Mouse (Mus musculus): ENCODE results near the gene Btbd3. TPM values are rescaled to one million over a fixed set of nuclear protein-coding genes. Genes with fewer than 3 reads are reported as not detected.

Gene Btbd3
- total and polyA plus RNA-seq, 3 experiments = 0.11 TPM; not detected in 2

DNA sequence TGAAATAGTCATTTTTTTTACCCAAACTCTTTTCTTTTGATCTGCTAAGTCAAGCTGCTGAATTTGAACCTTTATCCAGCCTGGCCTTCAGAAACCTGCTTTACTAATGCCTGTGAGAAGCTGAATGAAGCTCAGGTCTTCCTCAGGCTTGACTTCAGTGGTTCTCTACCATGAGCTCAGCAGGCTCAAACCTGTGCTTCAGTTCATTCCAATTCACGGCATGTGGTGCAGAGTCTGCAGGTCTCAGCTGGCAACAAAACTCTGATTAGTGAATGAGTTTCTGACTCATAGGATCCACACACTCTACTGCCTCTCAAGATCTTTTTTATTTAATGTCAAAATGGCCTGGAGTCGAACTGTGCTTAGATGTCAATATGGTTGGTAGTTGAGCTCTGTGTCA is 292.6 kb downstream of the Btbd3 start:
- H3K9me3 ChIP-seq (replicated peaks) = peaks cover 12% of the 10 kb centered on the region
- TF ChIP-seq GATA1 (IDR thresholded peaks at IDR 0.05; ENCODE audit: borderline replicate concordance, low read length) (no peak), CTCF (IDR thresholded peaks at IDR 0.05; ENCODE audit: low read depth, low read length) (no peak), TAL1 (conservative IDR thresholded peaks at IDR 0.05; ENCODE audit: low read depth, low read length) (no peak), POLR2AphosphoS5 (IDR thresholded peaks at IDR 0.05; ENCODE audit: insufficient replicate concordance, low read depth, low read length) (no peak), GATA2 (IDR thresholded peaks at IDR 0.05; ENCODE audit: borderline replicate concordance, low read depth, low read length) (no peak)
- DNase-seq (ENCODE audit: low spot score) = no peak
- H3K36me3 ChIP-seq (replicated peaks) = no peaks in the 10 kb centered on the region
- no peaks in the 10 kb centered on the region for H3K4me1 ChIP-seq (ENCODE audit: insufficient read depth, low read depth, low read length)
- no peak for ATAC-seq (ENCODE audit: extremely low read depth, insufficient number of reproducible peaks, low FRiP score, poor library complexity, severe bottlenecking)
- no peak overlapping the region for H3K4me3 ChIP-seq (ENCODE audit: low read depth, low read length)
- H3K27me3 ChIP-seq (ENCODE audit: insufficient read depth, low read length) = no peaks in the 10 kb centered on the region

DNA sequence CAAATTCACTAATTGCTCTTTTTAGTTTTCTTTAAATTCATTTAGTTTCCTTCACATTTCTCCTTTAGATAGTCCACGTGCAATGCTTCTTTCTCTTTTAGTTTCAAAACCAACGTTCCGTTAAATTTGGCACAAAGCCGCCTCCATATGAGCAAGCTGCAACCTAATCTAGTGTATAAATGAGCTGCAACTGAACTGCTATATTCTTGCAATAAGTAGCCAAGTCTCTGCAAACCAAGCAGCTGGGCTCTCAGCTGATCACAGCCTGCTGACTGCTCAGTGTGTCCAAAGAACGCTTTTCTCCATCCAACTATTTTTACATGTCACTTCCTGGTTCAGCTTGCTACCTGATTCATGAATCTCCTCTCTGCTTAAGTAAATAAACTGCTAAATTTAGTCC is 295.2 kb downstream of the Btbd3 start:
- Histone ChIP-seq H3K4me1 (ENCODE audit: insufficient read depth, low read depth, low read length) (no peaks in the 10 kb centered on the region), H3K9me3 (replicated peaks) (peaks cover 17% of the 10 kb centered on the region), H3K4me3 (ENCODE audit: low read depth, low read length) (no peak overlapping the region), H3K36me3 (replicated peaks) (no peaks in the 10 kb centered on the region), H3K27me3 (ENCODE audit: insufficient read depth, low read length) (no peaks in the 10 kb centered on the region)
- DNase-seq (ENCODE audit: low spot score) (no peak), ATAC-seq (ENCODE audit: extremely low read depth, insufficient number of reproducible peaks, low FRiP score, poor library complexity, severe bottlenecking) (no peak)
- TF ChIP-seq GATA1 (IDR thresholded peaks at IDR 0.05; ENCODE audit: borderline replicate concordance, low read length) = no peak
- no peak for TF ChIP-seq POLR2AphosphoS5 (IDR thresholded peaks at IDR 0.05; ENCODE audit: insufficient replicate concordance, low read depth, low read length)
- TF ChIP-seq TAL1 (conservative IDR thresholded peaks at IDR 0.05; ENCODE audit: low read depth, low read length) = no peak
- no peak for TF ChIP-seq CTCF (IDR thresholded peaks at IDR 0.05; ENCODE audit: low read depth, low read length)
- no peak for TF ChIP-seq GATA2 (IDR thresholded peaks at IDR 0.05; ENCODE audit: borderline replicate concordance, low read depth, low read length)

DNA sequence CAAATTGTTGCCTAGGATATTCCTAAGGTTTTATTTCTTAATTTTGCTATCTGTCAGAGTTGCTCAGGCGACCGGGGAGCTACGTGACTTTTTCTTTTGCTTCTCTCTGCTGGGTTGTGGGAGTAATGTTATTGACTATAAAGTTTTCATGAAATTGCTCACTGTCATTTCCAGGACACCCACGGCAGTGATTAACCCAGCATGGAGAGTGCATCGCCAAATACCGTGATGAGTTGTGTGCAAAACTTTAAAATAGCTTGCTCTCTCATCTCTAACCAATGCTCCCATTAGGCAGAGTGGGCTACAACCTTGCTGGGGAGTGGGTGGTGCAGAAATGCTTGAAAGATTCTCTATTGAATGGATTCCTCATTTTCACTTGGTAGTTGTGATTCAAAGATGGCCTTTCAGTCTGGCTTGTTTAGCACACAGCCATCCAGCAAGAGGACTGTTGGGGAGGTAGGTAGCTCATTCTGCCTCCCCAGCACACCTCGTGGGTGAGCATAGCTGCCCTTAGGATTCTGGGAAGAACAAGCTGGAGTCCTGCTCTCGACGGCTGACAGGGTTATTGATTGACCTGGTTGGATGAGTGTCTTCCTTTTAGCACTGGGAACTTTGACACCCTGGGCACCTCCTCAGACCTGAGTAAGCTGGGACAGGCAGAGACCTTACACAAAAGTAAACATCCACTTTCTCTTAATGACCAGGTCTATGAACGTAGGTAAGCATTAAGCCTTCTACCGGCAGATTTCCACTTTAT is 298.9 kb downstream of the Btbd3 start:
- Histone ChIP-seq H3K4me1 (ENCODE audit: insufficient read depth, low read depth, low read length) (no peaks in the 10 kb centered on the region), H3K9me3 (replicated peaks) (peaks cover 9% of the 10 kb centered on the region), H3K27me3 (ENCODE audit: insufficient read depth, low read length) (no peaks in the 10 kb centered on the region), H3K36me3 (replicated peaks) (no peaks in the 10 kb centered on the region), H3K4me3 (ENCODE audit: low read depth, low read length) (no peak overlapping the region)
- DNase-seq (ENCODE audit: low spot score) (no peak), ATAC-seq (ENCODE audit: extremely low read depth, insufficient number of reproducible peaks, low FRiP score, poor library complexity, severe bottlenecking) (no peak)
- TF ChIP-seq GATA2 (IDR thresholded peaks at IDR 0.05; ENCODE audit: borderline replicate concordance, low read depth, low read length) (no peak), TAL1 (conservative IDR thresholded peaks at IDR 0.05; ENCODE audit: low read depth, low read length) (no peak), GATA1 (IDR thresholded peaks at IDR 0.05; ENCODE audit: borderline replicate concordance, low read length) (no peak), POLR2AphosphoS5 (IDR thresholded peaks at IDR 0.05; ENCODE audit: insufficient replicate concordance, low read depth, low read length) (no peak), CTCF (IDR thresholded peaks at IDR 0.05; ENCODE audit: low read depth, low read length) (no peak)

DNA sequence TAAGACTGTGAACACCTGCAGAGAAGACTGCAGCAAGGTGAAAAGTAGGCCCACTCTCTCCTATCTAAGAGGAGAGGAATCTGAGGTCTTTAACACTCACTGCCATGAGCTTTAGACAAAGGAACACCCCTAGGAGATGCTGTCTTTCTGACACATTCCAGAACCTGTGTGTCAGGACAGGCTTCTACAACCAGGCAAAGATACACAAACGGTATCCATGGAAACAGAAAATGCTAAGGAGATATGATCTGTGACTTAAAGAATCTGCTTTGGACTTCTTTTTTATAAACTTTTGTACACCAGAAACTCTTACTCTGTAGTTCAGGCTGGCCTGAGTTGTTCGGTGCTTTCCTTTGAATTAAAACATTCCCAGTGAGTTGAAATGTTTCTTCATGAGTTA is 329.6 kb downstream of the Btbd3 start:
- no peak for DNase-seq (ENCODE audit: low spot score)
- Histone ChIP-seq H3K27me3 (ENCODE audit: insufficient read depth, low read length) (no peaks in the 10 kb centered on the region), H3K9me3 (replicated peaks) (peaks cover 16% of the 10 kb centered on the region), H3K36me3 (replicated peaks) (no peaks in the 10 kb centered on the region), H3K4me1 (ENCODE audit: insufficient read depth, low read depth, low read length) (no peaks in the 10 kb centered on the region), H3K4me3 (ENCODE audit: low read depth, low read length) (no peak overlapping the region)
- ATAC-seq (ENCODE audit: extremely low read depth, insufficient number of reproducible peaks, low FRiP score, poor library complexity, severe bottlenecking) = no peak
- TF ChIP-seq GATA2 (IDR thresholded peaks at IDR 0.05; ENCODE audit: borderline replicate concordance, low read depth, low read length) = no peak
- no peak for TF ChIP-seq POLR2AphosphoS5 (IDR thresholded peaks at IDR 0.05; ENCODE audit: insufficient replicate concordance, low read depth, low read length)
- no peak for TF ChIP-seq TAL1 (conservative IDR thresholded peaks at IDR 0.05; ENCODE audit: low read depth, low read length)
- TF ChIP-seq CTCF (IDR thresholded peaks at IDR 0.05; ENCODE audit: low read depth, low read length) = no peak
- no peak for TF ChIP-seq GATA1 (IDR thresholded peaks at IDR 0.05; ENCODE audit: borderline replicate concordance, low read length)

DNA sequence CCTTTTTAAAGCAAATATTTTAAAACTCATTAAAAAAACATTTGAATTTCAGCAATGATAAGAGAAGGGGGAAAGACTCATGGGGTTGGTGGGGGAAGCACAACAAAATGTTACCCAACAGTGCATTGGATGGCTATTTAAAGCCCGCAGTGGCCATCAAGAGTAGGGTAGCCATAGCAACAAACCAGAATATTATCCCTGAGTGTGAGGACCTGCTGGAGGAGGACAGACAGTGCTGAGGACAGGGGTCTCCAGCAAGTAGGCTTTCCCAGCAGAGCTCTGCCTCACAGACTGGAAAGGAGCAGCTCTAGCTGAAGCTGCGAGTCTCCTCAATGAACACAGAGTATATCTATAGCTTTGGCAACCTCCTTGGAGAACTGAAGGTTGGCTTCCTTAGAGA is 331.0 kb downstream of the Btbd3 start:
- H3K9me3 ChIP-seq (replicated peaks) = peaks cover 12% of the 10 kb centered on the region
- no peaks in the 10 kb centered on the region for H3K36me3 ChIP-seq (replicated peaks)
- ATAC-seq (ENCODE audit: extremely low read depth, insufficient number of reproducible peaks, low FRiP score, poor library complexity, severe bottlenecking) (no peak), DNase-seq (ENCODE audit: low spot score) (no peak)
- no peaks in the 10 kb centered on the region for H3K4me1 ChIP-seq (ENCODE audit: insufficient read depth, low read depth, low read length)
- TF ChIP-seq TAL1 (conservative IDR thresholded peaks at IDR 0.05; ENCODE audit: low read depth, low read length) (no peak), POLR2AphosphoS5 (IDR thresholded peaks at IDR 0.05; ENCODE audit: insufficient replicate concordance, low read depth, low read length) (no peak), CTCF (IDR thresholded peaks at IDR 0.05; ENCODE audit: low read depth, low read length) (no peak), GATA1 (IDR thresholded peaks at IDR 0.05; ENCODE audit: borderline replicate concordance, low read length) (no peak), GATA2 (IDR thresholded peaks at IDR 0.05; ENCODE audit: borderline replicate concordance, low read depth, low read length) (no peak)
- H3K4me3 ChIP-seq (ENCODE audit: low read depth, low read length) = no peak overlapping the region
- no peaks in the 10 kb centered on the region for H3K27me3 ChIP-seq (ENCODE audit: insufficient read depth, low read length)

DNA sequence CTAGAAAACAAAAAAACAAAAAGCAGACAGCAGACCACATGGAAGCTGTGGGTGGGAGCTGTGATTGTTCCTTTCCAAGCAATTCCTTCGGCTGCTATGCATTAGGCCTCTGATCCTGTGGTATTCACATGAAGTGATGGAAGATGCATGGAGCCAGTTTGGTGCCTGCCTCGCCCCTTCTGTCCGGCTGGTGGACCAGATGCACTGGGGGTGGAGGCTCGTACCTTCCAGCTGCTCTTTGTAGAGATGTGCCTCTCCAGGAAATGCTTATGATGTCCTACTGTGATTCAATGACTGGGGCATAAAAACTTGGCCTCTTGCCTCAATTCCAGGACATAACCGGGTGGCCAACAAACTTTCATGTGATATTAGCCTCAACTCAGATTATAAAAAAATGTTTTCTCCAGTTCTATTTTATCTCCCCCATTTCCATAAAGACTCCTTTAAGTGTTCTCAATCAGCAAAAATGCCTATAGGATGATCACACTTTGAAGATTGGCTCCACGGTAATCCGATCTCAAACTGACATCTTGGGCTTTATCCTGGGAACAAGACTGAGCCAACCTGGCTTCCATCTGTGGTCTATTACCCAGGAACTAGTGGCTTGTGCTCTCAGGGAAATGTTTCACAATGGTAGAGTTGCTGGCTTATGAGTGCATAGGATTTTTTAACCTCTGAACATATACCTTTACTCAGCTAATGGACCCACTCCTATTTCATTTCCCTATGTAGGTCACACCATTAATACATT is 331.6 kb downstream of the Btbd3 start:
- Histone ChIP-seq H3K27me3 (ENCODE audit: insufficient read depth, low read length) (no peaks in the 10 kb centered on the region), H3K4me3 (ENCODE audit: low read depth, low read length) (no peak overlapping the region), H3K36me3 (replicated peaks) (no peaks in the 10 kb centered on the region), H3K4me1 (ENCODE audit: insufficient read depth, low read depth, low read length) (no peaks in the 10 kb centered on the region), H3K9me3 (replicated peaks) (peaks cover 15% of the 10 kb centered on the region)
- ATAC-seq (ENCODE audit: extremely low read depth, insufficient number of reproducible peaks, low FRiP score, poor library complexity, severe bottlenecking) (no peak), DNase-seq (ENCODE audit: low spot score) (no peak)
- TF ChIP-seq CTCF (IDR thresholded peaks at IDR 0.05; ENCODE audit: low read depth, low read length) = no peak
- no peak for TF ChIP-seq POLR2AphosphoS5 (IDR thresholded peaks at IDR 0.05; ENCODE audit: insufficient replicate concordance, low read depth, low read length)

All from G1E (cell line).